Mouse (Mus musculus): ENCODE results near the gene Spock2. TPM values are rescaled to one million over a fixed set of nuclear protein-coding genes. Genes with fewer than 3 reads are reported as not detected.

Gene Spock2
- 26.0 TPM for polyA plus RNA-seq (2014; fragmentation: Illumina TruSeq; extraction: RNeasy Lipid Tissue Mini Kit (QIAGEN cat#74804); ENCODE audit: low read depth, low replicate concordance)

DNA sequence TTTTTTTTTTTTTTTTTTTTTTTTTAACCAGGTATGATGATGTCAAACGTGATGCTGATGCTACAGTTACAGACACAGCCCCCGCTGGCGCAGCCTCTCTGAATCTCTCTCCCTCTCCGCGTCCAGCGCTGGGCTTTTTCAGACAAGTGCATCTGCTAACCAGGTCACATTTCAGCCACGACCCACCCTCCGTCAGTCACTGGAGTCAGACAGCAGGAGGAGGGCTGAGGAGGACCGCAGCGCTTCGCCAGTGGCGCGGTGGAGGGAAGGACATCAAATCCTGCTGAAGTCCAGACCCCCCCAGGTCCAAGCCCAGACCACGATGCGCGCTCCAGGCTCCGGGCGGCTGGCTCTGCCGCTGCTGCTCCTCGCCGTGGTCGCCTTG is at the start of gene Spock2:
TSS of gene Spock2 (plus strand) at position 74 of the 385 bp plus-strand sequence.

Other genes with a start within 250 kb of the Spock2 start
- 6.1 TPM for gene Dnajb12, start 226.7 kb upstream of the Spock2 start, polyA plus RNA-seq (2014; fragmentation: Illumina TruSeq; extraction: RNeasy Lipid Tissue Mini Kit (QIAGEN cat#74804); ENCODE audit: low read depth, low replicate concordance)
- gene Ddit4, start 154.4 kb upstream of the Spock2 start, polyA plus RNA-seq (2014; fragmentation: Illumina TruSeq; extraction: RNeasy Lipid Tissue Mini Kit (QIAGEN cat#74804); ENCODE audit: low read depth, low replicate concordance), result 4.6 TPM
- gene Ascc1, start 103.4 kb upstream of the Spock2 start, polyA plus RNA-seq (2014; fragmentation: Illumina TruSeq; extraction: RNeasy Lipid Tissue Mini Kit (QIAGEN cat#74804); ENCODE audit: low read depth, low replicate concordance), result 36.4 TPM
- 20.0 TPM for gene Anapc16, start 103.1 kb upstream of the Spock2 start, polyA plus RNA-seq (2014; fragmentation: Illumina TruSeq; extraction: RNeasy Lipid Tissue Mini Kit (QIAGEN cat#74804); ENCODE audit: low read depth, low replicate concordance)
- 0.41 TPM for gene Chst3, start 113.0 kb downstream of the Spock2 start, polyA plus RNA-seq (2014; fragmentation: Illumina TruSeq; extraction: RNeasy Lipid Tissue Mini Kit (QIAGEN cat#74804); ENCODE audit: low read depth, low replicate concordance)
- 39.6 TPM for gene Psap, start 171.4 kb downstream of the Spock2 start, polyA plus RNA-seq (2014; fragmentation: Illumina TruSeq; extraction: RNeasy Lipid Tissue Mini Kit (QIAGEN cat#74804); ENCODE audit: low read depth, low replicate concordance)
- gene Vsir, start 240.6 kb downstream of the Spock2 start, polyA plus RNA-seq (2014; fragmentation: Illumina TruSeq; extraction: RNeasy Lipid Tissue Mini Kit (QIAGEN cat#74804); ENCODE audit: low read depth, low replicate concordance), result 0.38 TPM